Mouse (Mus musculus) spleen, postnatal 0 days (tissue): ENCODE data around the gene Dnajc17. TPM values are rescaled to one million over a fixed set of nuclear protein-coding genes. Genes with fewer than 3 reads are reported as not detected.

Experiments used
- polyA plus RNA-seq: library from polyadenylated mRNA; unstranded; fragments of >200 nt; fragmentation: Nextera tagmentation; extraction: Ambion mirVana; gene quantifications from 2 replicates; pipeline ENCODE4 v1.2.1, GENCODE M21; 2015

Gene Dnajc17
- 11.6 and 11.7 TPM in 2 replicates for polyA plus RNA-seq

DNA sequence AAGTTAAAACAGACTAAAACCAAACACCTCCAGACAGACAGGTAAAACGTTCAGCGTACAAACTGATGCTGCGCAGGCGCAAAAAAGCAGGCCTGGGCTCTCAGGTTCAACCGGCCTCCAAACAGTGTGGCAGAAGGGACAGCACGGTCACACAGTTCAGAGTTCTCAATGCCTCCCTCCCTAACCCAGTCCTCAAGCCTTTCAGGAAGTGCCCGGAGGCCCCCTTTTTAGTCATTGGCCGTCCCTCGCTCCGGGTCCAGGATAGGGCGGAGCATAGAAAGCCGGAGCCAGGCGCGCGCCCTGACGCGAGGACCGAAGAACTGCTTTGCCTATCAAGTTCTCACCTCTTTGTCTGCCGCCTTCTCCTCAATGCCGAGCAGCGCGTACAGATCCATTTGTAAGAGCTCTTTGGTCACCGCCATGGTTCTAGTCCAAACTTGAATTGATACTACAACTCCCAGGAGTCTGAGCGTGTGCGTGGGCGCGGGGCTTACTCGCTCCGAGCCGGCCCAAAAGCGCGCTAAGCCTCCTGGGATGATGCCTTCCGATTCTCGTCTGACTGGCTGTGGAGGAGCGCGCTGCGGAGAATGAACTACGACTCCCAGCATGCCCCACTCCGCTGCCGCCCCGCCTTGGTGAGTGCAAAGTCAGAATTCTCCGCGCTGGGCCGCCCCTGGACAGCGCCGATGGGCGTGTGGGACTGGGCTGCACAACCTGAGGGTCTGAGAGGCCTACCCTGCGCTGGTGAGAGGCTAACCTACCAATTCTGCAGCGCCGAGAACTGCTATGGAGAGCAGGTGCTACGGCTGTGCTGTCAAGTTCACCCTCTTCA is at the start of gene Dnajc17, which contains the start of gene Zfyve19:
TSS of gene Dnajc17 (minus strand) at position 452 of the 832 bp plus-strand sequence.
TSS of gene Zfyve19 (plus strand) at position 274 of the 832 bp plus-strand sequence.

DNA sequence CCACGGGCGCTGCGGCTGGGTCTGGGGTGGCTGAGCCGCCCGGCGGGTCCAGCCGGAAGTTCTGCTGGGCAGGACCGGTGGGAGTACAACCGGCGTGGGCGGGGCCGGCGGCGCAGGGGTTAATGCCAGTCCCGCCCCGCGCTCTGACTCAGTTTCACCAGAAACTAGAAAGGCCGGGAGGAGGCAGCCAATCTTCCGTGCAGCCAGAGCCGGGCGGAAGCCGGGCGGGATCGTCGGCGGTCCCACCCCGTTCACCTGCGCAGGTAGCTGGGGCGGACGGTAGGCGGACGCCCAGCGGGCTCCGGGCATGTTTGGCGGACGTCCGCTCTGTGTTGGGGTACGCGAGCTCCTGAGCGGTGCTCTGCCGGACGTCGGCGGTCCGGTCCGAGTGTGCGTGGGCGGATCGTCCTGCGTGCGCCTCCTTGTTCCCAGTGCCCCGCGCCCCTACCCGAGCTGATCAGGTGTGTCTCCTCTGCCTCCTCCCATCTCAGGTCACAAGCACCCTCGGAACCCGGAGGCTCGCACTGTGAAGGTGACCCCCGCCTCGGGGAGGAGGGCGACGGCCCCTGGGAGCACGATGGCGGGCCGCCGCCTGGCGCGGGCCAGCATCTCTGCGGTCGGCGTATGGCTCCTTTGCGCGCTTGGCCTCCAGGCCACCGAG is 28.7 kb upstream of the Dnajc17 start, which contains the start of gene Spint1:
TSS of gene Spint1 (plus strand) at position 153 of the 661 bp plus-strand sequence.

GRCm38 (mm10) chr2:119229775-119230704 is 21.4 kb upstream of the Dnajc17 start, which contains the start of gene Ppp1r14d:
Gene Ppp1r14d, minus strand, starts transcription at chr2:119229906.

DNA sequence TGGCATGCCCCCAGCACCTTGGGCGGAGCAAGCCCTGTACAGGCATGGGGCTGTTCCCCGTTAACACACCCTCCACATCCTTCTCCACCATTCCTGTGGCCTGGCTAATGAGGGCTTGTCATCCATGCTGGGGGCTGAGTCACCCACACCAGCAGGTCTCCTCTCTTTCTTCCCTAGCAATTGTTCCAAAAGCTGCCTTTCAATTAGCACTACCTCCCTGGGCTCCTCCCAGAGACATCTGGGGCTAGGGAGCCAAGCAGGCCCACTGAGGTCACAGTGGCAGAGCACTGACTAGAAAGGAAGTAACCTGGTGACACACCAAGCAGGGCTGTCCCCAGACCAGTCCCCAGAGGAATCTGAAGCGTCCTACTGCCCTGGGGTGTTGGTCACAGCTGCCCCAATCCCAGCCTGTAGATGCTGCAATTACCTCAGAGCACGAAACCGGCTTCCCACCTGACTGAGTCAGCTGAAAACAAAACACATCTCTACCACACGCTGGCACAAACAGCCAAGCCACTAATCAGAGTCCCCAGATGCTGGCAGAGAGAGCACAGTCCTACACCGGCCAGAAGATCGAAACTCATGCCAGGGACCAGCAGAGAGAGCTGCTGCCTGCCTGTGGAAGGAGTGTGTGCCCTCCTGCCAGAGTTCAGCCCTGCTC is 34.5 kb downstream of the Dnajc17 start, which contains the start of gene Gm14137:
TSS of gene Gm14137 (plus strand) at position 519 of the 661 bp plus-strand sequence.

DNA sequence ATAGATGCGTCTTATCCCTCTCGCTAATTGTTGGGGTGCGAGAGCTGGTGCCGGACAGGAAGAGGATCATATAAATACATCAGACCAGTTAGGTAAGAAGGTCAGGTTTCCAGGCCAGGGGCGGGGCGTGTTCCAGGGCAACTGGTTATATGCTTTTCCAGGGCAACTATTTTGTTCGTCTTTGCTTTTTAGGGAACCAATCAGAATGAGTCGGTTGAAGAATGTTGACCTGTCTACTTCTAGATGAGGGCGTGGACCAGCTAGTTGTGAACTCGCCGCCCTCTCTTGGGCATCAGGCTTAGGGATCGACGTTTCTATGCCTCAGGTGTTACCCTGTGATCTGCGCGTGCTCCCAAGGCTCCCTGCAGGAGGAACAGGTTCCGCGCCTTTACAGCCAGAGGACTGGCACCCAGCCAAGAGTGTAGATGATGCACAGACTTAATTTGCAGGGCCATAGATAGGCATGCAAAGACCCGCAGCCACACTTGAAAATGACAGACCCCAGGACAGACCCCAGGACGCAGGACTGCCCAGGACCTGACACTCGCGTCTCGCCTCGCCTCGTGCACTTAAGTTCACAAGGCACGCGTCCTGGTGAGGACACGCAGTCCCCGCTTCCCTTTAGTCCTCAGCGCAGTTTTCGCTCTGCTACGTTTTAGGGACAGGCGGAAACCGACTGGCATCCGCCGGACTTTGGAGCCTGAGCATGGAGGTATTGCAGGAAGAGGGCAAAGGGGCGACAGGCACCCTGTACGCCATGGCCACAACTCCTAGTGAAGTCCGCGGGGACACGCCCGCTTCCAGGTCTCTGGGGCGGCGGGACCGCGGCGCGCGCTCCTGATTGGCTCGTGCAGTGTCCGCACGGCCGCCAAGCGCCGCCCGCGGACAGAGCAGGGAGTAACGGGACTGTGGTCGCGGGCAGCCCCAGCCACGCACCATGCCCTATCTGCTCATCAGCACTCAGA is 41.4 kb downstream of the Dnajc17 start, which contains the start of gene Gchfr:
TSS of gene Gchfr (plus strand) at position 873 of the 965 bp plus-strand sequence.

DNA sequence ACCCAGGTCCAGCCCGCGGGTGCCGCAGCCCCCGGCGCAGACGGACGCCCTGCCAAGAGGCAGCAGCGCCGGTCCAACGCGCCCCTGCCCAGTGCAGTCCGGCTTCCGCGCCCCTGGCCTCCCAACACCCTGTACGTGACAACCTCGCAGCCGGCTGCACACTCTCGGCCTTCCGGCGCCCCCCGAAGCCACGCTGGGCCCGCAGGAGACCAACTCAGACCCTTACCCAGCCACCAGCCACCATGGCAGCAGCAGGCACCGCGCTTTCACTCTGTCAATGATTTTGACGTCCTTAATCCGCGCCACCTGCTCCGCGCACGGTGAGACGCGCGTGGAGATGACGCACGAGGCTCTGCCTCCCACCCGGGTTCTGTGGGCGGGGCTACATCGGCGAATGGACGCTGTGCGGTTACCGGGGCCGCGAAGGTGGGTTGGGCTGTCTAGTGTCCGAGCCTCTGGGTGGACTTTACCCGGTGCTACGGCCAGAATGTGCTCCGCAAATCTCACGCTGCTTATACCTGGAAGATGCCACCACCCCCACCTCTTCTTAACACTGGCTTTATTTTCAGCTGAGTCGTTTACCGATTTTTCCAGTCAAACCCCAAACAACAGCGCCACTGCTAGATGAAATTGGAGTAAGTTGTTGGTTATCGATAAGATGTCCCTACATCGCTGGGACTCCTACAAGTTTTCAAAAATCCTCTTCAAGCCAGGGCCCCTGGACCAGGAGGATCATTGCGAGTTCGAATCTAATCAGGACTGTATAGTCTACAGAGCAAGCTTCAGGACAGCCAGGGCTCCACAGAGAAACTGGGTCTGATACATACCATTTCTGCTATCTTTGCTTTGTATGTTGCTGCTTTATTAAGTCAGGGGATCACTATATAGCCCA is 51.7 kb downstream of the Dnajc17 start, which contains the start of gene Rmdn3:
TSS of gene Rmdn3 (minus strand) at position 354 of the 892 bp plus-strand sequence.

Other genes starting within 250 kb of the Dnajc17 start
- 20.5 and 21.1 TPM in 2 replicates for gene Ccdc32, start 179.4 kb downstream of the Dnajc17 start, polyA plus RNA-seq
- 4.5 and 5.2 TPM in 2 replicates for gene Rpusd2, start 174.0 kb downstream of the Dnajc17 start, polyA plus RNA-seq
- 91.5 and 108 TPM in 2 replicates for gene Knl1, start 161.7 kb downstream of the Dnajc17 start, polyA plus RNA-seq
- 33.4 and 40.9 TPM in 2 replicates for gene Rad51, start 96.0 kb downstream of the Dnajc17 start, polyA plus RNA-seq
- gene Rmdn3, start 51.8 kb downstream of the Dnajc17 start, polyA plus RNA-seq = 41.3 and 50.8 TPM in 2 replicates
- 5.2 and 5.7 TPM in 2 replicates for gene Gchfr, start 41.0 kb downstream of the Dnajc17 start, polyA plus RNA-seq
- 0.15 and 0.20 TPM in 2 replicates for gene Gm14137, start 34.3 kb downstream of the Dnajc17 start, polyA plus RNA-seq
- 21.1 and 21.7 TPM in 2 replicates for gene Zfyve19, start 178 bp downstream of the Dnajc17 start, polyA plus RNA-seq
- gene Ppp1r14d, start 21.1 kb upstream of the Dnajc17 start, polyA plus RNA-seq = not detected in 2 replicates
- 0.93 and 1.2 TPM in 2 replicates for gene Spint1, start 28.6 kb upstream of the Dnajc17 start, polyA plus RNA-seq
- 0.46 and 0.77 TPM in 2 replicates for gene Rhov, start 62.5 kb upstream of the Dnajc17 start, polyA plus RNA-seq
- gene Vps18, start 79.9 kb upstream of the Dnajc17 start, polyA plus RNA-seq = 7.1 and 8.1 TPM in 2 replicates
- 2.2 and 2.6 TPM in 2 replicates for gene Dll4, start 117.0 kb upstream of the Dnajc17 start, polyA plus RNA-seq
- 0.81 and 1.2 TPM in 2 replicates for gene Chac1, start 142.4 kb upstream of the Dnajc17 start, polyA plus RNA-seq